Mouse (Mus musculus) erythroblast, embryonic 14.5 days (primary cell): Measurements from ENCODE around the gene Aldh2. TPM values are rescaled to one million over a fixed set of nuclear protein-coding genes. Genes with fewer than 3 reads are reported as not detected.
"Not testable (repeated sequence)": the region's sequence is repeated elsewhere in the genome, so short reads cannot be mapped to it uniquely, and the experiment has no call there.

ENCODE experiments used
- H3K27me3 ChIP-seq: 2 replicates; pipeline ENCODE4 v1.6.1; 2012; ENCODE audit warnings: inconsistent platforms; ENCODE audit not compliant: control insufficient read depth
- H3K36me3 ChIP-seq: 2 replicates; pipeline ENCODE4 v1.6.1; 2012; ENCODE audit warnings: mild to moderate bottlenecking, inconsistent platforms; ENCODE audit not compliant: control insufficient read depth
- H3K4me1 ChIP-seq: 2 replicates; pipeline ENCODE4 v1.6.1; 2012; ENCODE audit warnings: inconsistent platforms; ENCODE audit not compliant: control insufficient read depth
- H3K4me3 ChIP-seq: replicated peaks from 2 replicates; pipeline ENCODE3; 2012; ENCODE audit warnings: moderate library complexity, mild to moderate bottlenecking, inconsistent platforms
- H3K9me3 ChIP-seq: 2 replicates; pipeline ENCODE4 v1.6.1; 2012; ENCODE audit warnings: low read length, inconsistent platforms, mixed read lengths; ENCODE audit not compliant: control insufficient read depth
- GATA1 ChIP-seq: IDR thresholded peaks from 2 replicates; pipeline ENCODE4 v1.6.1; 2012; ENCODE audit warnings: low read length, inconsistent platforms, mixed read lengths
- TAL1 ChIP-seq: IDR thresholded peaks from 3 replicates; pipeline ENCODE4 v1.6.1; 2012; ENCODE audit warnings: low read length, inconsistent platforms, mixed read lengths
- polyA plus RNA-seq: library from polyadenylated mRNA; stranded (reverse); fragments of >175 nt; gene quantifications from 2 replicates; pipeline ENCODE4 v1.2.3, GENCODE M21; 2012

The Aldh2 gene
- polyA plus RNA-seq, 1 experiment: 12.8 TPM

DNA sequence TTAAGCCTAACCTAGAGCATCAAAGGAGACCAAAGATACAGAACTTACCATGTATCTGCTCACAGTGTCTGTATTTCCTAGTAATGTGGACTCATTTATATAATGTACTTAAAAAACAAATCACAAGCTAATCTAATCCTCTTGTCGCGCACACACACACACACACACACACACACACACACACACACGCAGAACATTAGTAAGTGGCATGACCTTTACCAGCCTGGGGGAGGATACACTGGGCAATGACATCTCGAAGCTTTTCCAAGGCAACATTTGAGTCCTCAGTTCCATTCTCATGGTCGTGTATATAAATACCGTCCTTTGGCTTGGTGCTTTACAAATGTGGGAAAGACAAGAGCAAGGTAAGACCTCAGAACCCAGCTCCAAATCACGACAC is 67.1 kb downstream of the Aldh2 start:
- Histone ChIP-seq H3K4me1 (peaks cover 5% of the 10 kb centered on the region; the same call in 1 of the 2 replicates), H3K27me3 (no peaks in the 10 kb centered on the region), H3K4me3 (no peak overlapping the region), H3K9me3 (no peaks in the 10 kb centered on the region), H3K36me3 (peaks cover 91% of the 10 kb centered on the region)
- TF ChIP-seq GATA1 (no peak), TAL1 (no peak)

GRCm38 (mm10) chr5:121525774-121526450 is 67.7 kb downstream of the Aldh2 start:
- H3K9me3 ChIP-seq: no peaks in the 10 kb centered on the region
- peaks cover 91% of the 10 kb centered on the region for H3K36me3 ChIP-seq

GRCm38 (mm10) chr5:121519758-121520157 is 73.9 kb downstream of the Aldh2 start:
- H3K9me3 ChIP-seq, H3K27me3 ChIP-seq, H3K4me3 ChIP-seq, H3K4me1 ChIP-seq: not testable (repeated sequence)
- H3K36me3 ChIP-seq: peaks cover 61% of the 10 kb centered on the region

More at GRCm38 (mm10) chr5:121525774-121526450, 67.7 kb downstream of the Aldh2 start:
- no peaks in the 10 kb centered on the region for H3K27me3 ChIP-seq
- H3K4me1 ChIP-seq: peaks cover 1% of the 10 kb centered on the region; the same call in 1 of the 2 replicates
- no peak overlapping the region for H3K4me3 ChIP-seq
- no peak for TF ChIP-seq GATA1
- no peak for TF ChIP-seq TAL1

- Histone ChIP-seq H3K36me3 (peaks cover 53% of the 10 kb centered on the region), H3K4me1 (no peaks in the 10 kb centered on the region), H3K27me3 (no peaks in the 10 kb centered on the region), H3K4me3 (no peak overlapping the region), H3K9me3 (no peaks in the 10 kb centered on the region)
- TF ChIP-seq GATA1: no peak
- TF ChIP-seq TAL1: no peak
Measured at GRCm38 (mm10) chr5:121518983-121519382, 74.6 kb downstream of the Aldh2 start.

Other genes starting within 250 kb of the Aldh2 start
- 1.8 and 2.1 TPM in 2 replicates for gene Trafd1, start 208.2 kb downstream of the Aldh2 start, polyA plus RNA-seq
- 0.10 and 0.11 TPM in 2 replicates for gene Naa25, start 195.9 kb downstream of the Aldh2 start, polyA plus RNA-seq
- 0.14 TPM in 1 of 2 replicates, not detected in the other for gene Tmem116, start 141.9 kb downstream of the Aldh2 start, polyA plus RNA-seq
- 14.1 and 15.8 TPM in 2 replicates for gene Erp29, start 141.3 kb downstream of the Aldh2 start, polyA plus RNA-seq
- gene Adam1b, start 90.4 kb downstream of the Aldh2 start, polyA plus RNA-seq: 0.03 TPM in 1 of 2 replicates, not detected in the other
- 0.01 and 0.02 TPM in 2 replicates for gene Adam1a, start 48.3 kb downstream of the Aldh2 start, polyA plus RNA-seq
- gene Gm42878, start 48.3 kb downstream of the Aldh2 start, polyA plus RNA-seq: 0.01 TPM in 1 of 2 replicates, not detected in the other
- 7.0 and 9.2 TPM in 2 replicates for gene Mapkapk5, start 47.9 kb downstream of the Aldh2 start, polyA plus RNA-seq
- gene Acad12, start 25.1 kb upstream of the Aldh2 start, polyA plus RNA-seq: 0.04 and 0.06 TPM in 2 replicates
- 0.05 and 0.09 TPM in 2 replicates for gene Acad10, start 66.7 kb upstream of the Aldh2 start, polyA plus RNA-seq
- 1.1 and 1.2 TPM in 2 replicates for gene Brap, start 66.7 kb upstream of the Aldh2 start, polyA plus RNA-seq
- gene Atxn2, start 117.5 kb upstream of the Aldh2 start, polyA plus RNA-seq: 11.4 and 12.2 TPM in 2 replicates
- 1.8 and 2.0 TPM in 2 replicates for gene Sh2b3, start 243.8 kb upstream of the Aldh2 start, polyA plus RNA-seq